Mouse (Mus musculus) CH12.LX (cell line): ENCODE data around the gene Sparcl1.

Source experiments
- GABPA ChIP-seq: IDR thresholded peaks from 2 replicates; pipeline ENCODE4 v1.6.1; 2012; ENCODE audit warnings: low read depth, low read length, improper control_type of control experiment, inconsistent platforms; ENCODE audit not compliant: insufficient replicate concordance
- MAFK ChIP-seq: IDR thresholded peaks from 2 replicates; pipeline ENCODE4 v1.6.1; 2011; ENCODE audit warnings: low read length, improper control_type of control experiment; ENCODE audit not compliant: insufficient replicate concordance

- no peak for TF ChIP-seq MAFK
- no peak for TF ChIP-seq GABPA
These were observed 47.0 kb upstream of the Sparcl1 start for GRCm38 (mm10) chr5:104160581-104160980.
